Mouse (Mus musculus) forebrain, embryonic 11.5 days (tissue): ENCODE data around the gene Rec114. TPM values are rescaled to one million over a fixed set of nuclear protein-coding genes. Genes with fewer than 3 reads are reported as not detected.

ENCODE experiments used
- ATAC-seq: fragments of 200-750 bp; cut with Nextera tagmentation; replicated peaks from 2 replicates; pipeline ENCODE4 v1.8.0; 2017; ENCODE audit warnings: moderate TSS enrichment; ENCODE audit not compliant: low FRiP score
- DNase-seq: peaks from one replicate; pipeline ENCODE4 v3.0.0-alpha.2; 2017; ENCODE audit warnings: low spot score
- H3K27ac ChIP-seq: fragments of 300-500 bp; sonication (generic); 2 replicates; pipeline ENCODE4 v1.5.1; 2014; ENCODE audit warnings: low read depth, low read length
- H3K27me3 ChIP-seq: fragments of 300-500 bp; sonication (generic); 2 replicates; pipeline ENCODE4 v1.6.1; 2014; ENCODE audit warnings: mild to moderate bottlenecking, low read length, mixed read lengths; ENCODE audit not compliant: control insufficient read depth, insufficient read depth
- H3K36me3 ChIP-seq: fragments of 300-500 bp; sonication (generic); 2 replicates; pipeline ENCODE4 v1.6.1; 2014; ENCODE audit warnings: mild to moderate bottlenecking, low read length, moderate library complexity, mixed read lengths; ENCODE audit not compliant: control insufficient read depth, insufficient read depth
- H3K4me1 ChIP-seq: fragments of 300-500 bp; sonication (generic); replicated peaks from 2 replicates; pipeline ENCODE4 v1.6.1; 2014; ENCODE audit warnings: low read length, mixed read lengths; ENCODE audit not compliant: control insufficient read depth, insufficient read depth
- H3K4me2 ChIP-seq: fragments of 300-500 bp; sonication (generic); 2 replicates; pipeline ENCODE4 v1.6.1; 2014; ENCODE audit warnings: low read depth, mild to moderate bottlenecking, low read length, moderate library complexity, mixed read lengths; ENCODE audit not compliant: severe bottlenecking
- H3K4me3 ChIP-seq: fragments of 300-500 bp; sonication (generic); 2 replicates; pipeline ENCODE4 v1.5.1; 2014; ENCODE audit warnings: low read depth, low read length
- H3K9ac ChIP-seq: fragments of 300-500 bp; sonication (generic); 2 replicates; pipeline ENCODE4 v1.6.1; 2014; ENCODE audit warnings: low read length
- H3K9me3 ChIP-seq: fragments of 300-500 bp; sonication (generic); 2 replicates; pipeline ENCODE4 v1.6.1; 2016; ENCODE audit warnings: low read length, mixed read lengths; ENCODE audit not compliant: control insufficient read depth
- WGBS: fragments of 180-500 bp; shearing (Covaris S2); extraction: QIAGEN DNeasy Blood & Tissue Kit; methylation state at CpG from one replicate; pipeline ENCODE4 v1.1.7; 2014; 5-methylcytosine and 5-hydroxymethylcytosine counted together
- polyA plus RNA-seq: library from polyadenylated mRNA; unstranded; fragments of >200 nt; fragmentation: Nextera tagmentation; extraction: Ambion mirVana; gene quantifications from 2 replicates; pipeline ENCODE4 v1.2.1, GENCODE M21; 2014

Rec114 gene
- polyA plus RNA-seq, 1 experiment from 2014 or later: 2.0 TPM

DNA sequence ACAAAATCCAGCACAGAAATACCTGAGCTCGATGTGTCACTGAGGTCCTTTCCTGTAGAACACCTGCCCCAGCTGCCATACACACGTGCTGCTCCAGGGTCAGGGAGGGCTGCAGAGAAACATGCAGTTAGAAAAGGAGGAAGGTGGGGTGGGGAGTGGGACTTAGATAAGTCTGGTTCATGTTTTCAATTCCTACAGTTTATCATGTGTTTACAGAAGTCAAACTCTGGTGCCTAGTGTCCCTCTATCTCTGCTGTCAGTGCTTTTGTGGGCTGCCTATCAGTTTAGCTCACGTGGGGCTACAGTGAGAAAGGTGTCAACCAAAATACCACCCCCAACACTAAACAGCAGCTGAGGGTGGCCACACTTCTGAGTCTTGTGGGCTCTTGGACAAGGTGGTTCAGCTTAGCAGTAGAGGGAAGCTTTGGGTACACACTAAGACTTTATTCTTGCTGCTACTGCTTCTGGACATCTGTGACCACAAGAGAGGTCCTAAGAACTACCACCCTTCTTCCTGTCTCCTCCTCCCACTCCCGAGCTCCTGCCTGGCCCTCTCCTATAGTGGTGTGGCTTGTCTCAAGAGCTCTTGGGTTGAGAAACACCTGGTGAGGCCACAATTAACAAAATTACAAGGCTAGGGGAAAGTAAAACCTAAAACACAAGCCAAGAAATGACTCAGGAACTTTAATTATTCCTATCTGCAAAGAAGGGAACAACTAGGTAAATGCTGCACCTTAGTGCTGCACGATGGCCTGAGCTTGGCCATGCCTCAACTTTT lies 85.8 kb downstream of the Rec114 start:
- H3K4me3 ChIP-seq: no peak overlapping the region
- H3K36me3 ChIP-seq: no peaks in the 10 kb centered on the region
- H3K27ac ChIP-seq: no peak overlapping the region

DNA sequence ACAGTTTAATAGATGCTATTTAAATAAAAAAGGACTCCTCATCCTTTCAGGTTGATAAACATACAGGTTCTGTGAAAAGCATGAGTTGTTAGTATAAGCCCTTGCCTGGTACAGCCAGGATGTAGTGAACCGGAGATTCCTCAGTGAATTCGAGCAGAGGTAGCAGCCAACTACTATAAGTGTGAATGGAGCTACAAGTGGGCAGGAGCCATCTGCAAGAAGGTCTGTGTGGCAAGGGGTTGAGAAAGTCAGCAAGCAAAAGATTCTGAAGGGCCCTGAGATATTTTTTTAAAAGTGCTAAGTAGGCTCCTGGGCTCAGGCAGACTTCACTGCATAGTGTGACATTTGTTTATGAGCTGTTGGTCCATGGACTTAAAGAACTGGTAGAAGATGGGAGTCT lies 86.9 kb downstream of the Rec114 start:
- no peak overlapping the region for H3K4me2 ChIP-seq
- H3K4me3 ChIP-seq: no peak overlapping the region
- H3K9ac ChIP-seq: no peak overlapping the region
- no peaks in the 10 kb centered on the region for H3K27me3 ChIP-seq
- H3K27ac ChIP-seq: no peak overlapping the region
- ATAC-seq: no peak
- DNase-seq: no peak
- H3K36me3 ChIP-seq: no peaks in the 10 kb centered on the region
- no peaks in the 10 kb centered on the region for H3K4me1 ChIP-seq
- 97% methylated on average over 2 of the region's 2 CpGs for WGBS
- H3K9me3 ChIP-seq: no peaks in the 10 kb centered on the region

More for the DNA sequence above, 85.8 kb downstream of the Rec114 start:
- ATAC-seq (no peak), DNase-seq (no peak)
- Histone ChIP-seq H3K9ac (no peak overlapping the region), H3K9me3 (no peaks in the 10 kb centered on the region), H3K27me3 (no peaks in the 10 kb centered on the region), H3K4me2 (no peak overlapping the region), H3K4me1 (no peaks in the 10 kb centered on the region)
- WGBS: 89% methylated on average over 5 of the region's 5 CpGs

DNA sequence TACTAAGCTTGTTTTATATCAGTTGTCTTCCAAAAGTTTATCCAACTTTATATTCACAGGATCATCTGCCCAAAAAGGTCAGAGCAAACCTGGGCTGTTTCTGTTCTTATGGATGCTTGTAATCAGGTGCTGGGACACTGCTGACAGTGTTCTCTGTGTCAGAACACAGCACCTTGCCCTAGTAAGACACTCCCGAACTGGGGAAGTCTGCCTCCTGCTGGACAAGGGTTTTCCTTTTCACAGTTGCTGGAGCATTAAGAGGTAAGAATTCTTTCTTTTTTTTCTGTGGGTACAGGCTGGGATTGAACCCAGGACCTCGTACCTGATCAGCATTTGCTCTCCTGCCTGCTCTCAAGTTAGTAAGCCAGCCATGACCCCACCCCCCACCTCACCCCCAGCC lies 87.4 kb downstream of the Rec114 start:
- H3K27me3 ChIP-seq: no peaks in the 10 kb centered on the region
- H3K27ac ChIP-seq: no peak overlapping the region
- H3K36me3 ChIP-seq: no peaks in the 10 kb centered on the region
- H3K4me1 ChIP-seq: no peaks in the 10 kb centered on the region
- H3K9me3 ChIP-seq: no peaks in the 10 kb centered on the region
- DNase-seq (no peak), ATAC-seq (no peak)
- 62% methylated on average over 2 of the region's 2 CpGs for WGBS
- no peak overlapping the region for H3K4me3 ChIP-seq
- H3K4me2 ChIP-seq: no peak overlapping the region
- H3K9ac ChIP-seq: no peak overlapping the region

DNA sequence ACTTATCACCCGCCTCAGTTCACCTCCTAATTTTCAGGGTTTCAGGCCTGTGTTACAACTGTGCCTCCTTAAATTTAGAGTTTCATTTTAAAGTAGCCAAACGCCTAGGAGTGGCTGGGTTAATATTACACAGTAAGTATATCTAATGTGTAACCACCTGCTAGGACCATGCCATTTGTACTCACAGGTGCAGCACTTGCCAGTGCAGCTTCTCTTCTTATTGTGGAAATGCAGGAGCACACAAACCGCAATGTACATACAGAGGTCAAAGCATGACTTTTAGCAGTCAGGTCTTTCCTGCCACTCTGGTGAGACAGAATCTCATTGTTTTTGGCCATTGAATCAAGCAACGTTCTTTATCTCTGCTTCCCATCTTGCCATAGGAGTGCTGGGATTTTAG lies 89.3 kb downstream of the Rec114 start:
- no peak overlapping the region for H3K9ac ChIP-seq
- no peaks in the 10 kb centered on the region for H3K27me3 ChIP-seq
- H3K4me2 ChIP-seq: no peak overlapping the region
- no peak overlapping the region for H3K4me3 ChIP-seq
- no peak for ATAC-seq
- H3K9me3 ChIP-seq: no peaks in the 10 kb centered on the region
- H3K4me1 ChIP-seq: no peaks in the 10 kb centered on the region
- no peak for DNase-seq
- H3K36me3 ChIP-seq: no peaks in the 10 kb centered on the region
- no peak overlapping the region for H3K27ac ChIP-seq
- WGBS: 83% methylated on average over 4 of the region's 4 CpGs

DNA sequence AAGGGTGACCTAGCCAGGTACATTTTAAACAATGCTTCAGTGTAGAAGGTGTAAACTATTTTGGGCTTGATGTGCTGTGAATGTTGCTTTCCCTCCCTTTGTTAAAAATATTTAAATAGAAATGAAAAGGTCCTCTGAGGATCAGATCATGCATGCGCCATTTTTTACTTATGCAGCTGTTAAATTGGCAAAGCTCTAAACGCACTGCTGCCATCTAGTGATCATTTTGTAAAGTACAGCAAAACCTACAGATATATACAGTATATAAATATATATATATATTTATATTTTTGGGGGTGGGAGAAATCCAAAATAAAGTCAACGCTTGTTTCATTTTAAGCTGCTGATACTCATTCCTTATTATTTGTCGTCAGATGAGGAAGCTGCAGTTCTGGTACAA lies 91.8 kb downstream of the Rec114 start:
- ATAC-seq (no peak), DNase-seq (no peak)
- H3K27me3 ChIP-seq: no peaks in the 10 kb centered on the region
- H3K9ac ChIP-seq: no peak overlapping the region
- no peaks in the 10 kb centered on the region for H3K9me3 ChIP-seq
- H3K4me1 ChIP-seq: no peaks in the 10 kb centered on the region
- WGBS: 63% methylated on average over 4 of the region's 4 CpGs
- H3K36me3 ChIP-seq: no peaks in the 10 kb centered on the region
- H3K4me3 ChIP-seq: no peak overlapping the region
- H3K27ac ChIP-seq: no peak overlapping the region
- H3K4me2 ChIP-seq: no peak overlapping the region

DNA sequence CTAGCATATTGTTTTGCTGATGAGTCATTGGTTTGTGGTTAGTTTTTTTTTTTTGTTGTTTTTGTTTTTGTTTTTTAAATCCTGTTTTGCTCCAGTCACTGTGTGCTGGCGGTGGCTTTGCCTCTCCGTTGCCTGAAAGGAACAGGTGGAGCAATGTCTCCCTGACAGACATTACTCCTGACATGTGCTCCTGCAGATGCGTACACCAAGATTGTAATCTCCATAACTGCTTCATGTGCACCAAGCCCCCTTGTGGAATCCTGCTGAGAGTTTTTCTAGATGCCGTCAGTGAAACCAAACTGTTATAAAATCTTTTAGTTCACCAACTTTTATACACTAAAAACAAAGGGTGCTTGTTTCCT lies 94.5 kb downstream of the Rec114 start:
- Histone ChIP-seq H3K36me3 (no peaks in the 10 kb centered on the region), H3K9ac (no peak overlapping the region), H3K27ac (no peak overlapping the region), H3K4me2 (no peak overlapping the region), H3K4me3 (no peak overlapping the region), H3K9me3 (no peaks in the 10 kb centered on the region), H3K4me1 (no peaks in the 10 kb centered on the region), H3K27me3 (no peaks in the 10 kb centered on the region)
- WGBS: 76% methylated on average over 4 of the region's 4 CpGs
- ATAC-seq: no peak
- DNase-seq: no peak

DNA sequence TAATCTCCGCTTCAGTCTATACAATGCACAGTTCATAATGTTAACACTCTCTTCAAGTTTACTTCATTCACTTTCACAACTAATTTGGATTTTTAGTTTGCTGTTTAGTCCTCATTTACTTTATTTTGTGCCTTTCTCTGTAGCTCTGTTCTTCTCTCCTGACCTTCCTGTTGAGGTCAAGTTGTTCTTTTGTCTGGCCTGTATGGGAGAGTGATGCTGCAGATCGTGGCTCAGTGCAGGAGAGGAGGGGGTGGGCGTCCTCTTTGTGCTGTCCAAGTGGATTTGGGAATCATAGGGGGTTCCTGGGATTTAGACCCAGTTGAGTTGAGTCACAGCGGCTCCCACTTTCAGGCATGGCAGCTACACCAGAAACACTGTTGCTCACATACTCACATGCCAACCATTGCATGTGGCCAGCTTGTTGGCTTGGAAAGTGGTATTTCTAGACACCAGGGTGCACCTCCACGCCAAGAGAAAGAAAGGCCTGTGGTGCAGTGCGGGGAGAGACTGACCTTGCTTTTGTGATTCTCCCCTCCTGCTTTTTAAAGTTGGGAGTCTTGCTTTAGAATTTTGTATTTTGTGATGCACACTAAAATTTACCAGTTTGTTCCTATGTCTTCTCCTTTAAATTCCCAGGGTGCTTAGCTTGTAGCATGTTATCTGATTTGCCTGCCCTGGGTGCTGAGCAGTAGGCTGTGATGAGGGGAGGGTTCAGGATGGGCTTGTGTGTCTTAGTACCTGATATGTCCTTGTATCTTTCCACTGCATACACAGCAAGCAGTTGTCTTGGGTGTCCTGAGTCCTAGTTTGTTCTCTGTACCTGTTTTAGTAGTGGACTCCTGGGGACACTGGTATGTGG lies 95.1 kb downstream of the Rec114 start:
- WGBS: 53% methylated on average over 6 of the region's 6 CpGs
- no peaks in the 10 kb centered on the region for H3K9me3 ChIP-seq
- no peak overlapping the region for H3K4me2 ChIP-seq
- no peaks in the 10 kb centered on the region for H3K4me1 ChIP-seq
- no peak for DNase-seq
- H3K36me3 ChIP-seq: no peaks in the 10 kb centered on the region
- ATAC-seq: no peak
- H3K27me3 ChIP-seq: no peaks in the 10 kb centered on the region
- H3K9ac ChIP-seq: no peak overlapping the region
- H3K4me3 ChIP-seq: no peak overlapping the region
- no peak overlapping the region for H3K27ac ChIP-seq

DNA sequence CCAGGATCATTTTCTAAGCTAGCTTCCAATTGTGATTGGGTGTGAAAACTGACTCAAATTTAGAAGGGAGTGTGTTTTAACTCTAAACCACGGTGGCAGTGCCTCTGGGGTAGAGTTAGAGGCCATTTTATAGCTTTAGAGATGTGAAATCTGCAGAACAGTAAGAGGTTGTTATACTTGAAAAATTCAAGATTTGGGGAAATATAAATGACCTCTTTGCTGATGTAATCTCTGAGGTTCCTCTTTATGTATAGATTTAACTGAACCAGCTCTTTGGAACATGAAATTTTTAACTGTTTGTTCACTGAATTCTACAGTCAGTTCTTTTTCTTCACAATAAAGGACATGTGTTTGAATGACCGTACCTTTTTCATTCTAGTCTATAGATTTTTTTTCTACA lies 113.3 kb downstream of the Rec114 start:
- Histone ChIP-seq H3K27me3 (no peaks in the 10 kb centered on the region), H3K4me3 (no peak overlapping the region), H3K4me1 (no peaks in the 10 kb centered on the region), H3K9ac (no peak overlapping the region), H3K36me3 (no peaks in the 10 kb centered on the region), H3K27ac (no peak overlapping the region), H3K4me2 (no peak overlapping the region), H3K9me3 (no peaks in the 10 kb centered on the region)
- ATAC-seq: no peak
- 84% methylated on average over 2 of the region's 2 CpGs for WGBS
- no peak for DNase-seq
